ENCODE assay signal across 31 mouse cellular contexts in genomic region chr9:92591482-92591881, GRCm38 (mm10). TPM values are rescaled to one million over a fixed set of nuclear protein-coding genes. Genes with fewer than 3 reads are reported as not detected.
A peak's percentile ranks its signal among the peaks of the same experiment; 100 is the strongest.
DNase-seq lines count a peak whose midpoint lies in the region; ATAC-seq and TF ChIP-seq lines count a peak whose summit lies in the region.
"Had no signal": no experiment of that assay in that cellular context is flagged by ENCODE, and none has a peak within 500 bp of the region (broad histone marks: within the 10 kb centered on the region; RNA-seq: fewer than 3 reads in every experiment).

No protein-coding gene starts in this region.

- TF ChIP-seq CTCF in lung, postnatal 0 days (IDR thresholded peaks at IDR 0.05): no peak

- H3K36me3 ChIP-seq in hindbrain, embryonic 14.5 days (replicated peaks; ENCODE audit: control insufficient read depth, insufficient read depth): peaks cover 20% of the 10 kb centered on the region; the same call in 1 of the 2 replicates
- peaks cover 43% of the 10 kb centered on the region for H3K36me3 ChIP-seq in hindbrain, embryonic 10.5 days
- peaks cover 28% of the 10 kb centered on the region for H3K36me3 ChIP-seq in lung, embryonic 16.5 days (ENCODE audit: control insufficient read depth, insufficient read depth, low read length)
- H3K36me3 ChIP-seq in lung, postnatal 0 days (ENCODE audit: insufficient read depth, low read length): peaks cover 17% of the 10 kb centered on the region; the same call in 1 of the 2 replicates
- H3K36me3 ChIP-seq: midbrain, embryonic 15.5 days had no signal

- no peak for TF ChIP-seq EP300 in lung, postnatal 0 days (IDR thresholded peaks at IDR 0.05)

- no peaks in the 10 kb centered on the region for H3K27me3 ChIP-seq in hindbrain, embryonic 14.5 days (ENCODE audit: control insufficient read depth, insufficient read depth, low read length)
- H3K27me3 ChIP-seq in hindbrain, embryonic 10.5 days (ENCODE audit: insufficient read depth, poor library complexity, severe bottlenecking): no peaks in the 10 kb centered on the region
- H3K27me3 ChIP-seq in lung, embryonic 16.5 days (ENCODE audit: control insufficient read depth, insufficient read depth, low read depth, low read length): no peaks in the 10 kb centered on the region
- no peaks in the 10 kb centered on the region for H3K27me3 ChIP-seq in lung, postnatal 0 days (replicated peaks; ENCODE audit: insufficient read depth, low read length)
- H3K27me3 ChIP-seq: forebrain, embryonic 13.5 days; heart, embryonic 12.5 days; kidney, embryonic 15.5 days; limb, embryonic 13.5 days; liver, embryonic 12.5 days; midbrain, embryonic 15.5 days had no signal

- peak overlapping the region; percentile 9; the same call in 1 of the 2 replicates for H3K27ac ChIP-seq in hindbrain, embryonic 14.5 days
- H3K27ac ChIP-seq in hindbrain, embryonic 10.5 days: no peak overlapping the region
- H3K27ac ChIP-seq in lung, embryonic 16.5 days (ENCODE audit: low read length): peak overlapping the region; percentile 52; the same call in 1 of the 2 replicates
- no peak overlapping the region for H3K27ac ChIP-seq in lung, postnatal 0 days (ENCODE audit: low read length)
- H3K27ac ChIP-seq: forebrain, embryonic 13.5 days; kidney, embryonic 15.5 days; layer of hippocampus, adult 2 months; left cerebral cortex, adult 2 months; limb, embryonic 13.5 days; liver, embryonic 12.5 days; macrophage; midbrain, embryonic 15.5 days; stomach, postnatal 0 days had no signal

- no peak for DNase-seq in hindbrain, embryonic 14.5 days (ENCODE audit: low spot score)
- DNase-seq in hindbrain, embryonic 10.5 days (ENCODE audit: low spot score): no peak
- DNase-seq in lung, postnatal 0 days (ENCODE audit: low spot score): no peak
- DNase-seq in testis, postnatal 14 days (ENCODE audit: low spot score): peak; percentile 25
- no peak for DNase-seq in testis, postnatal 10 days (ENCODE audit: low spot score)
- no peak for DNase-seq in spleen, postnatal 4 days (ENCODE audit: low spot score in 2 of 2)
- DNase-seq: adrenal gland, adult 2 months; adrenal gland, postnatal 36 days; cerebellum, adult 2 months; cerebellum, postnatal 14 days; gastrocnemius, postnatal 25 days; heart, adult 18-20 months; heart, postnatal 4 days; kidney, adult 18-20 months; kidney, postnatal 36 days; liver, postnatal 0 days; lung, postnatal 10 days; right cerebral cortex, postnatal 25 days had no signal

- no peaks in the 10 kb centered on the region for H3K9me3 ChIP-seq in hindbrain, embryonic 14.5 days (ENCODE audit: control insufficient read depth, low read length)
- no peaks in the 10 kb centered on the region for H3K9me3 ChIP-seq in hindbrain, embryonic 10.5 days
- H3K9me3 ChIP-seq in lung, embryonic 16.5 days (ENCODE audit: control insufficient read depth, low read length): no peaks in the 10 kb centered on the region
- H3K9me3 ChIP-seq in lung, postnatal 0 days (ENCODE audit: low read length): no peaks in the 10 kb centered on the region
- H3K9me3 ChIP-seq: forebrain, embryonic 13.5 days; heart, embryonic 12.5 days; kidney, embryonic 15.5 days; limb, embryonic 13.5 days; liver, embryonic 12.5 days; midbrain, embryonic 15.5 days had no signal

- H3K4me1 ChIP-seq in hindbrain, embryonic 14.5 days (replicated peaks; ENCODE audit: control insufficient read depth, insufficient read depth, low read length): no peaks in the 10 kb centered on the region
- no peaks in the 10 kb centered on the region for H3K4me1 ChIP-seq in hindbrain, embryonic 10.5 days (replicated peaks)
- 0 out of 2 replicates have a peak, but pooled peaks cover 3% of the 10 kb centered on the region for H3K4me1 ChIP-seq in lung, embryonic 16.5 days (replicated peaks; ENCODE audit: control insufficient read depth, insufficient read depth, low read length)
- no peaks in the 10 kb centered on the region for H3K4me1 ChIP-seq in lung, postnatal 0 days (ENCODE audit: insufficient read depth, low read depth, low read length)
- H3K4me1 ChIP-seq: forebrain, embryonic 13.5 days; kidney, embryonic 15.5 days; liver, embryonic 12.5 days; midbrain, embryonic 15.5 days had no signal

- no peak overlapping the region for H3K4me3 ChIP-seq in hindbrain, embryonic 14.5 days (replicated peaks; ENCODE audit: low read length)
- no peak overlapping the region for H3K4me3 ChIP-seq in hindbrain, embryonic 10.5 days
- no peak overlapping the region for H3K4me3 ChIP-seq in lung, embryonic 16.5 days (ENCODE audit: low read length)
- no peak overlapping the region for H3K4me3 ChIP-seq in lung, postnatal 0 days (ENCODE audit: low read depth, low read length)
- H3K4me3 ChIP-seq: forebrain, embryonic 13.5 days; heart, embryonic 12.5 days; kidney, embryonic 15.5 days; layer of hippocampus, adult 2 months; left cerebral cortex, adult 2 months; limb, embryonic 13.5 days; liver, embryonic 12.5 days; midbrain, embryonic 15.5 days; myocyte had no signal

- H3K4me2 ChIP-seq in hindbrain, embryonic 14.5 days (replicated peaks): no peak overlapping the region
- no peak overlapping the region for H3K4me2 ChIP-seq in lung, embryonic 16.5 days (ENCODE audit: low read depth, low read length)
- no peak overlapping the region for H3K4me2 ChIP-seq in lung, postnatal 0 days (replicated peaks; ENCODE audit: low read depth, low read length)
- H3K4me2 ChIP-seq: forebrain, embryonic 13.5 days; heart, embryonic 12.5 days; kidney, embryonic 15.5 days; limb, embryonic 13.5 days; liver, embryonic 12.5 days; midbrain, embryonic 15.5 days had no signal

- 59% methylated on average over 5 of the region's 5 CpGs for WGBS in hindbrain, embryonic 14.5 days
- 75% methylated on average over 5 of the region's 5 CpGs for WGBS in hindbrain, embryonic 10.5 days
- 78% methylated on average over 5 of the region's 5 CpGs for WGBS in lung, embryonic 16.5 days
- WGBS in lung, postnatal 0 days: 73% methylated on average over 5 of the region's 5 CpGs

- peak; percentile 48; the same call in 1 of the 2 replicates for ATAC-seq in hindbrain, embryonic 14.5 days (ENCODE audit: low FRiP score)
- ATAC-seq in lung, embryonic 16.5 days (ENCODE audit: low read depth): no peak
- ATAC-seq in lung, postnatal 0 days: no peak
- ATAC-seq: activated CD4-positive, CD25-positive, alpha-beta regulatory T cell, adult 4 months; forebrain, embryonic 13.5 days; liver, embryonic 12.5 days; liver, postnatal 0 days; midbrain, embryonic 15.5 days had no signal

- H3K9ac ChIP-seq in hindbrain, embryonic 14.5 days: no peak overlapping the region
- H3K9ac ChIP-seq in lung, embryonic 16.5 days (ENCODE audit: low read length): no peak overlapping the region
- H3K9ac ChIP-seq in lung, postnatal 0 days (replicated peaks; ENCODE audit: low read depth): no peak overlapping the region
- H3K9ac ChIP-seq: forebrain, embryonic 13.5 days; heart, embryonic 12.5 days; kidney, embryonic 15.5 days; limb, embryonic 13.5 days; liver, embryonic 12.5 days; liver, postnatal 0 days; midbrain, embryonic 15.5 days had no signal

RNA-seq across cellular contexts. Expression of gene Plod2, which starts 49.5 kb away (rescaled TPM):
- polyA plus RNA-seq in hindbrain, embryonic 14.5 days (2014; fragmentation: Nextera tagmentation; extraction: Ambion mirVana): 14.9 and 17.2 TPM in 2 replicates
- polyA plus RNA-seq in hindbrain, embryonic 10.5 days (2016; fragmentation: Nextera tagmentation; extraction: Ambion mirVana): 20.5 and 29.0 TPM in 2 replicates
- polyA plus RNA-seq in lung, embryonic 16.5 days (2015; fragmentation: Nextera tagmentation; extraction: Ambion mirVana): 50.8 and 53.4 TPM in 2 replicates
- 15.7 and 16.3 TPM in 2 replicates for polyA plus RNA-seq in lung, postnatal 0 days (2015; fragmentation: Nextera tagmentation; extraction: Ambion mirVana)

Comparison
In these comparisons a context has a peak if more than half of its experiments do, and no peak if none do; other contexts are left out.
1. H3K27ac ChIP-seq: peak in hindbrain, embryonic 14.5 days (single experiment) and lung, embryonic 16.5 days (single experiment); none in hindbrain, embryonic 10.5 days (single experiment) and lung, postnatal 0 days (single experiment).